Mouse (Mus musculus) midbrain, postnatal 0 days (tissue): Measurements from ENCODE around the gene March6. TPM values are rescaled to one million over a fixed set of nuclear protein-coding genes. Genes with fewer than 3 reads are reported as not detected.

Source experiments
- ATAC-seq: fragments of 200-750 bp; cut with Nextera tagmentation; 2 replicates; pipeline ENCODE4 v1.8.0; 2017; ENCODE audit warnings: moderate number of reproducible peaks, mild to moderate bottlenecking, moderate TSS enrichment, moderate library complexity; ENCODE audit not compliant: low FRiP score
- DNase-seq: peaks from one replicate; pipeline ENCODE4 v3.0.0-alpha.2; 2015; ENCODE audit warnings: low spot score
- H3K27ac ChIP-seq: fragments of 300-500 bp; sonication (generic); 2 replicates; pipeline ENCODE4 v1.5.1; 2014; ENCODE audit warnings: low read depth, mild to moderate bottlenecking, low read length, mixed read lengths
- H3K27me3 ChIP-seq: fragments of 300-500 bp; sonication (generic); 2 replicates; pipeline ENCODE4 v1.6.1; 2014; ENCODE audit warnings: low read length, control low read depth, mixed read lengths; ENCODE audit not compliant: insufficient read depth
- H3K36me3 ChIP-seq: fragments of 300-500 bp; sonication (generic); 2 replicates; pipeline ENCODE4 v1.6.1; 2014; ENCODE audit warnings: low read length, control low read depth, mixed read lengths; ENCODE audit not compliant: insufficient read depth
- H3K4me1 ChIP-seq: fragments of 300-500 bp; sonication (generic); 2 replicates; pipeline ENCODE4 v1.6.1; 2014; ENCODE audit warnings: mild to moderate bottlenecking, control low read depth, antibody characterized with exemption, low read length, mixed read lengths; ENCODE audit not compliant: insufficient read depth
- H3K4me2 ChIP-seq: fragments of 300-500 bp; sonication (generic); 2 replicates; pipeline ENCODE4 v1.6.1; 2014; ENCODE audit warnings: low read depth, mild to moderate bottlenecking, low read length, mixed read lengths; ENCODE audit not compliant: poor library complexity, severe bottlenecking
- H3K4me3 ChIP-seq: fragments of 300-500 bp; sonication (generic); 2 replicates; pipeline ENCODE4 v1.5.1; 2014; ENCODE audit warnings: low read depth, mild to moderate bottlenecking, low read length, moderate library complexity
- H3K9ac ChIP-seq: fragments of 300-500 bp; sonication (generic); replicated peaks from 2 replicates; pipeline ENCODE4 v1.6.1; 2014; ENCODE audit warnings: mild to moderate bottlenecking, low read length, moderate library complexity, mixed read lengths; ENCODE audit not compliant: poor library complexity, severe bottlenecking
- H3K9me3 ChIP-seq: fragments of 300-500 bp; sonication (generic); 2 replicates; pipeline ENCODE4 v1.6.1; 2016; ENCODE audit warnings: low read length, control low read depth
- CTCF ChIP-seq: IDR thresholded peaks from 2 replicates; pipeline ENCODE4 v1.5.1; 2016; ENCODE audit warnings: antibody characterized with exemption, mild to moderate bottlenecking
- WGBS: fragments of 180-500 bp; shearing (Covaris S2); extraction: QIAGEN DNeasy Blood & Tissue Kit; methylation state at CpG from one replicate; pipeline ENCODE4 v1.1.7; 2014; 5-methylcytosine and 5-hydroxymethylcytosine counted together
- polyA plus RNA-seq: library from polyadenylated mRNA; unstranded; fragments of >200 nt; fragmentation: Nextera tagmentation; extraction: Ambion mirVana; gene quantifications from 2 replicates; pipeline ENCODE4 v1.2.1, GENCODE M21; 2015
- total RNA-seq: library from RNA; depleted of rRNA; stranded (reverse); fragments of >200 nt; gene quantifications from 2 replicates; pipeline ENCODE4 v1.2.3, GENCODE M21; 2014

March6 gene
- total and polyA plus RNA-seq, 2 experiments from 2014 or later, result 72.1 to 198 TPM

GRCm38 (mm10) chr15:31511795-31512194 is 19.1 kb downstream of the March6 start:
- TF ChIP-seq CTCF, result no peak
- no peak for DNase-seq

GRCm38 (mm10) chr15:31511406-31511771 is 19.5 kb downstream of the March6 start:
- H3K4me3 ChIP-seq, result no peak overlapping the region
- H3K4me1 ChIP-seq, result no peaks in the 10 kb centered on the region; the same call in 1 of the 2 replicates
- H3K4me2 ChIP-seq, result no peak overlapping the region
- H3K27ac ChIP-seq, result no peak overlapping the region
- H3K36me3 ChIP-seq, result no peaks in the 10 kb centered on the region
- no peak overlapping the region for H3K9ac ChIP-seq
- DNase-seq, result no peak
- no peak for TF ChIP-seq CTCF
- no peaks in the 10 kb centered on the region for H3K27me3 ChIP-seq
- ATAC-seq, result no peak
- no peaks in the 10 kb centered on the region for H3K9me3 ChIP-seq

More at GRCm38 (mm10) chr15:31511795-31512194, 19.1 kb downstream of the March6 start:
- Histone ChIP-seq H3K4me1 (no peaks in the 10 kb centered on the region; the same call in 1 of the 2 replicates), H3K36me3 (no peaks in the 10 kb centered on the region), H3K9me3 (no peaks in the 10 kb centered on the region), H3K27me3 (no peaks in the 10 kb centered on the region), H3K9ac (no peak overlapping the region), H3K4me2 (no peak overlapping the region), H3K4me3 (no peak overlapping the region), H3K27ac (no peak overlapping the region)
- 93% methylated on average over 1 of the region's 1 CpGs for WGBS
- ATAC-seq, result no peak

GRCm38 (mm10) chr15:31510477-31511405 is 20.1 kb downstream of the March6 start:
- no peak overlapping the region for H3K27ac ChIP-seq
- no peaks in the 10 kb centered on the region for H3K36me3 ChIP-seq
- no peak for TF ChIP-seq CTCF
- no peak overlapping the region for H3K9ac ChIP-seq
- WGBS, result 58% methylated on average over 7 of the region's 7 CpGs
- H3K4me2 ChIP-seq, result no peak overlapping the region
- no peak for DNase-seq
- H3K27me3 ChIP-seq, result no peaks in the 10 kb centered on the region
- no peak for ATAC-seq
- H3K9me3 ChIP-seq, result no peaks in the 10 kb centered on the region
- no peaks in the 10 kb centered on the region; the same call in 1 of the 2 replicates for H3K4me1 ChIP-seq
- no peak overlapping the region for H3K4me3 ChIP-seq

- Histone ChIP-seq H3K27me3 (no peaks in the 10 kb centered on the region), H3K36me3 (peaks cover 8% of the 10 kb centered on the region; the same call in 1 of the 2 replicates), H3K4me1 (no peaks in the 10 kb centered on the region), H3K9ac (no peak overlapping the region), H3K9me3 (no peaks in the 10 kb centered on the region), H3K4me3 (no peak overlapping the region), H3K4me2 (no peak overlapping the region), H3K27ac (no peak overlapping the region)
- ATAC-seq (no peak), DNase-seq (no peak)
- TF ChIP-seq CTCF, result no peak
- WGBS, result 88% methylated on average over 2 of the region's 2 CpGs
These were observed 25.8 kb downstream of the March6 start for GRCm38 (mm10) chr15:31505082-31505481.

GRCm38 (mm10) chr15:31503447-31503846 is 27.4 kb downstream of the March6 start:
- Histone ChIP-seq H3K27me3 (no peaks in the 10 kb centered on the region), H3K4me2 (no peak overlapping the region), H3K9me3 (no peaks in the 10 kb centered on the region), H3K4me1 (no peaks in the 10 kb centered on the region), H3K36me3 (peaks cover 8% of the 10 kb centered on the region; the same call in 1 of the 2 replicates), H3K4me3 (no peak overlapping the region), H3K27ac (no peak overlapping the region), H3K9ac (no peak overlapping the region)
- ATAC-seq (no peak), DNase-seq (no peak)
- 72% methylated on average over 3 of the region's 3 CpGs for WGBS
- no peak for TF ChIP-seq CTCF

GRCm38 (mm10) chr15:31502996-31503395 is 27.9 kb downstream of the March6 start:
- no peak for TF ChIP-seq CTCF
- Histone ChIP-seq H3K4me2 (no peak overlapping the region), H3K27me3 (no peaks in the 10 kb centered on the region), H3K9ac (no peak overlapping the region), H3K4me1 (no peaks in the 10 kb centered on the region), H3K36me3 (peaks cover 13% of the 10 kb centered on the region; the same call in 1 of the 2 replicates), H3K9me3 (no peaks in the 10 kb centered on the region), H3K27ac (no peak overlapping the region), H3K4me3 (no peak overlapping the region)
- DNase-seq, result no peak
- WGBS, result 89% methylated on average over 4 of the region's 4 CpGs
- no peak for ATAC-seq
